Mouse (Mus musculus): ENCODE measurements at regions not wholly inside any gene's neighbourhood (a gene's known extent, or its start where the extent isn't known, plus 50 kb on each side); places are given as distances from the start of the nearest gene placed in this dataset.

DNA sequence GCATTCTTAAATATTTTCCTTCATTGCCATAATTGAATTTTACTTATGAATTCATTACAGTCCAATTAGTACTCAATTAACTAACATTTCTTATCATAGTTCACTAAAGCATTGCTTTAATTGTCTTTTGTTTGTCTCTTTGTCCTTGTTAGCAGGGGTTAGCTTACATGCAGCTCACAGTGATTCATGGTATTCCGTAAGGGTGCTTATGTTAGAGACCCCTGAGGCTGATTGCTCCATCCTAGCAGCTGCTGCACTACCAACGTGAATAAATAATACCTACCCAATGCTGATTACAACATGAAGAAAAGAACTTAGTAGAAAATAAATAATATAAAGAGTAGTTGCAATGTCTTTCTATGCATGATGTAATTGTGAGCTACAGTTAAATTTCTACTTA is 791.4 kb downstream of the Epha7 start:
- Histone ChIP-seq H3K4me2 (replicated peaks) (no peak overlapping the region), H3K27ac (no peak overlapping the region), H3K9me3 (replicated peaks) (no peaks in the 10 kb centered on the region), H3K27me3 (no peaks in the 10 kb centered on the region), H3K4me1 (no peaks in the 10 kb centered on the region), H3K4me3 (no peak overlapping the region), H3K9ac (no peak overlapping the region), H3K36me3 (no peaks in the 10 kb centered on the region)
- no peak; the same call in 1 of the 2 replicates for ATAC-seq (ENCODE audit: low FRiP score)
- WGBS: 53% methylated on average over 2 of the region's 2 CpGs

DNA sequence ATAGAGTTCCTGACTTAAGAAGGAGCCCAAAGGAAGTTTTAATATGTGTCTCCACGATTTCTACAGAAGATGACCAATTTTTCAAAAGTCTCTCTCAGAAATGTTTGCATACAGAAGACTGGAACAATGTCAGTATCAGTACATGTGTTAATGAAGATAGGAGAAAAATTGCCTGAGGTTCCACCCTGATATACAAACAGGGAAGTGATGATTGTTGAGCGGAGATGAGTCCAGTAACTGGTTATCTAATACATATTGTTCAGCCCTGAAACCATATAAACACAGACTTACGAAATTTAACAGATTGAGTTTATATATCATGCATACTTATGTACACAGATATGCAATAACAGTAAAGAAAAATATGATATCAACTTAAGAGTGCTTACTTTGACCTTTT is 805.0 kb downstream of the Epha7 start:
- no peaks in the 10 kb centered on the region for H3K9me3 ChIP-seq (replicated peaks)
- WGBS: 87% methylated on average over 3 of the region's 3 CpGs
- H3K27ac ChIP-seq: no peak overlapping the region

DNA sequence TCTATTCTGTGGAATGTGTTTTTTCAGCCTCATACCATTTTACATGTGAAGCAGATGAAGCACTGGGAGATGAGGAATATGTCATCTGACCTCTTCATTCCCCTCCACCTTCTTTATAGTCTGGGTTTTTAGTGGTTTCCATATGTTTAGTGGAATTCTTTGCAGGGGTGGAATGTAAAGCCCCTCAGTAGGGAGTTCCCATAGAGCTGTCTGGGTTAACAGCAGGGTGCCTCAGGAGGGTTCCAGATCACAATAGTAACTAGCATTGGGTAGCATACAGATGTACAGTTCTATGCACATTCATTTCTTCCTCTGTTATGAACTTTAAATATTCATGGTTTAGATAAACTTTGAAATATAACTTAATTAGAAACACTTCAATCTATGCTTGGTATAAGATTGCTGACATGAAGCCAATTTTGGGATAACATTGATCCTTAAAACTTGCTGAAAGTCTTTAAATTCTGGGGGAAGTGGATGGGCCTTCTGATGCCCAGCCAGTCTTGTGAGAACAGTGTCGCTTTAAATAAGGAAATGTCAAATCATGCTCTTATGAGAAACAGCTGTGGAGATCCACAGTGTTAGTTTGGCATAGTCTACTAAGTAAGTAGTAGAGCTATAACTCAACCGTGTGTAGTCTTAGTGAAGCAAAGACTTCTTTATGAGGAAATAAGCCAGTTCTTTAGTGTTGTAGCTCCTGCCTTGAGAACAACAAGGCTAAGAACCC is 832.1 kb downstream of the Epha7 start:
- Histone ChIP-seq H3K27ac (no peak overlapping the region), H3K36me3 (no peaks in the 10 kb centered on the region), H3K4me3 (no peak overlapping the region), H3K9ac (no peak overlapping the region), H3K27me3 (no peaks in the 10 kb centered on the region), H3K9me3 (replicated peaks) (no peaks in the 10 kb centered on the region), H3K4me2 (replicated peaks) (no peak overlapping the region), H3K4me1 (no peaks in the 10 kb centered on the region)
- WGBS: 62% methylated on average over 2 of the region's 2 CpGs
- ATAC-seq (ENCODE audit: low FRiP score): no peak

More for the DNA sequence above, 805.0 kb downstream of the Epha7 start:
- Histone ChIP-seq H3K4me2 (replicated peaks) (no peak overlapping the region), H3K9ac (no peak overlapping the region), H3K4me3 (no peak overlapping the region), H3K36me3 (no peaks in the 10 kb centered on the region), H3K27me3 (no peaks in the 10 kb centered on the region), H3K4me1 (no peaks in the 10 kb centered on the region)
- no peak for ATAC-seq (ENCODE audit: low FRiP score)

DNA sequence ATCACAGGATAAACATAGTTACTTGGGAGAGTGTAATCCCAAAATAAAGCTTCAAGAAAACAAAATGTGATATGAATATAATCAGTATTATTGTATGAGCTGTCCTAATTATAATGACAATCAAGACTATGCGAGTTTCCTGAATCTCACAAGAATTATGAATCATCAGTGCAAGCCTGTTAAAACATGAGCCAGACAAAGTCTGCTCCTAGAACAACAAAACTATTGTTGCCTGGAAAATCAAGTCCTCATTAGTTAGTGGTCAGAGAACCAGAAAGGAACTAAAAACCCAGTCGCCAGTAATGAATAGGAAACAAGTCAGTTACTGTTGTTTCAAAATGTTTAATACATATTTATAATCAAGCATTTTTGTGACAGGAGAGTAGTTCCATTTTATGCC is 841.0 kb downstream of the Epha7 start:
- Histone ChIP-seq H3K27ac (no peak overlapping the region), H3K36me3 (no peaks in the 10 kb centered on the region), H3K9ac (no peak overlapping the region), H3K9me3 (replicated peaks) (no peaks in the 10 kb centered on the region), H3K4me3 (no peak overlapping the region), H3K27me3 (no peaks in the 10 kb centered on the region), H3K4me2 (replicated peaks) (no peak overlapping the region), H3K4me1 (no peaks in the 10 kb centered on the region)
- 62% methylated on average over 2 of the region's 2 CpGs for WGBS
- no peak for ATAC-seq (ENCODE audit: low FRiP score)

DNA sequence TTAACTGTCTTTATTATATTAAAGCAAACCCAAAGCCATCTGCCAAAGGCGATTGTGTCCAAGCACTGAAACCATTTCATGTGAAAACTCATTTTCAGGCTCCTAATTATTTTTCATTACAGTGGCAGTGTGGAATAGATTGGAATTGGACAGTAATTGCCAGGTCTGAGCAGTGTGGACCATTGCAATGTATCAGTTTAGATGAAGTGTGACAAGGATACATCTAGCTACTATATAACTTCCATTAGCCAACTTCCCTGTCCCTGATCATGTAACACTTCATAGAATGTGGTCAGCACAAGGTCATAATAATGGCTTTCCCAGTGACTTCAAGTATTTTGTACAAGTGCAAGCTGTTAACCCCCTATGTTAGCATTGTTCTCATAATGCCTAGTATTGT is 842.7 kb downstream of the Epha7 start:
- no peaks in the 10 kb centered on the region for H3K9me3 ChIP-seq (replicated peaks)
- H3K4me1 ChIP-seq: no peaks in the 10 kb centered on the region
- ATAC-seq (ENCODE audit: low FRiP score): 0 out of 2 replicates have a peak, but pooled peaks have one; percentile 32

DNA sequence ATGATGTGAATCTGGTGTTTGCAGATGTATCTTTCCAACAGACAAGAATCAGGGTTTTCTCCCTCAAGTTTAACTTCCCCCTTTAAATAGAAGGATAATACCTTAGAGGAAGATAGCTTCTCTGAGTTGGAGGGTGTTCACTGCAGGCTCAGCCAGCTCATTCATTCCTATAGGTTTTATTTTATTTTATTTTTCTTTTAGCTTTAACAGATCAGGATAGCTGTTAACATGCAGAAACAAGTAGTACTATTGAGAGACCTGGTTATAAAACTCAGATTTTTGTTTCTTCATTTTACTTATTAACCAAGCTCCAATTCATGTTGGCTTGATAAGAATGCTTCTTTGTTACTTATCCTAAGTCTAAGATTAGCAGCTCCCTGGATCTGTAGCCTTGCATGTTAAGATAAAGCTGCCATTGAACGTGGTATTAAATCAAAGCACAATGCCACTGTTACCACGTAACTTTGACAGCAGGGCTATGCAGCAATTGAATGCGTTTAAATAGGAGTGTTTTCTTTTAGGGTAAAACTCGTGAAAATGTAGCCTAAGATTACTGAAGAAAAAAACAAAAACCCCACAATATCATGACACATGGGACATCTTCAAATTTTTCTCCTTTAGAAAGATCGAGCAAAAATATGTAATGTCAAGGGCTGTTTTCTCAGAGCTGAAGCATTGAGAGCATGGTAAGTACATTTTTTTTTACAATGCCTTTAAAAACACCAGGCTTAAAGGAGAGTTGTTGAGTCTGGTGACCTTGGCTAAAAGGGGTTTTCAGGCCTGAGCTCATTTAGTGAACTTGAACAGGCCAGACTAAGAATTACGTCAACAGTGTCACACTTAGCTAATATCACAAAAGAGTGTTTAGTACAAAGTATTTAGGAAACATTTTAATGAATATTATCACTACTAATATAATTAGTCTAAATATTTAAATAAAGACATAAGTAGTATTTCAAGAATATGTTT is 848.5 kb downstream of the Epha7 start:
- H3K27ac ChIP-seq: no peak overlapping the region
- H3K4me1 ChIP-seq: no peaks in the 10 kb centered on the region
- WGBS: 56% methylated on average over 6 of the region's 6 CpGs
- no peak overlapping the region for H3K4me2 ChIP-seq (replicated peaks)
- no peaks in the 10 kb centered on the region for H3K36me3 ChIP-seq
- H3K9ac ChIP-seq: no peak overlapping the region
- H3K4me3 ChIP-seq: no peak overlapping the region
- no peaks in the 10 kb centered on the region for H3K9me3 ChIP-seq (replicated peaks)
- H3K27me3 ChIP-seq: no peaks in the 10 kb centered on the region
- no peak for ATAC-seq (ENCODE audit: low FRiP score)

More for the DNA sequence above, 842.7 kb downstream of the Epha7 start:
- Histone ChIP-seq H3K9ac (no peak overlapping the region), H3K4me2 (replicated peaks) (no peak overlapping the region), H3K27ac (no peak overlapping the region), H3K36me3 (no peaks in the 10 kb centered on the region), H3K27me3 (no peaks in the 10 kb centered on the region), H3K4me3 (no peak overlapping the region)
- WGBS: 90% methylated on average over 1 of the region's 1 CpGs

DNA sequence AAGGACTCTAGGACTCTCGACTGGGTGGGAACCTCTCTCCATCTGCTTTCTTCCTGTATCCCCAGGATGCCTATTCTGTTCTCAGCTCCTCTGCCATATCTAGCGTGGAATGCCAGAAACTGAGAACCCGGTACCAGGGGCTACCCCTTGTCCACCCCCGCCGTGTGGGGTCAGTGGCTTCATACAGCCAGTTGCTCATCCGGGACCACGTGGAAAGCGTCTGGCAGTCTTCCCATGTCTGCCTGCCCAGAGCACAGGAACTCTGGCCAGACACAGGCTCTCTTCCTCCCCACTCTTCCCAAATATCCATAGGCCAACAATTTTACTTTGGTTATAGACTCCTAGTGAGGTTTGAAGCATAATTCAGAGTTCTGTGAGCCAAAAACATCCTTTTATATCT is 852.6 kb downstream of the Epha7 start:
- WGBS: 80% methylated on average over 8 of the region's 8 CpGs
- ATAC-seq (ENCODE audit: low FRiP score): no peak
- no peaks in the 10 kb centered on the region for H3K27me3 ChIP-seq
- no peaks in the 10 kb centered on the region for H3K36me3 ChIP-seq
- no peak overlapping the region for H3K9ac ChIP-seq
- no peaks in the 10 kb centered on the region for H3K4me1 ChIP-seq
- H3K4me2 ChIP-seq (replicated peaks): no peak overlapping the region
- no peaks in the 10 kb centered on the region for H3K9me3 ChIP-seq (replicated peaks)
- no peak overlapping the region for H3K27ac ChIP-seq
- H3K4me3 ChIP-seq: no peak overlapping the region

DNA sequence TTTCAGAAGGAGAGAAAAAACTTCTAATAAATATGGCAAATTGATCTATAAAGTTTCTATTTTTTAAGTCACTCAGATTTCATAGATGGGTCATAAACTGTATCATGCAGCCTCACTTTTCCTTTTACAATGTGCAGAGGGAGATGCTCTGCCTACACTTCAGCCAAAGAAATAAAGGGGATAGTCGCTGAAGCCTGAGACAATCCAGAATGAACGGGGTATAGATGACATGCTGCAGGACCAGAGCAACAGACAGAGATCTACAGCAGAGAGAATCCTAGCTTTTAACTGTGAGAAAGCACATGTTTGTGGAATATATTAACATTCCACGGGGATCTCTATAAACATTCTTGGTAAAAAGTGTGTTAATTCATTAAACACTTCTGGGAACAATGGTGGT is 881.2 kb downstream of the Epha7 start:
- ATAC-seq (ENCODE audit: low FRiP score): no peak
- Histone ChIP-seq H3K4me2 (replicated peaks) (no peak overlapping the region), H3K36me3 (no peaks in the 10 kb centered on the region), H3K4me1 (no peaks in the 10 kb centered on the region), H3K9ac (no peak overlapping the region), H3K9me3 (replicated peaks) (no peaks in the 10 kb centered on the region), H3K27ac (no peak overlapping the region), H3K4me3 (no peak overlapping the region), H3K27me3 (no peaks in the 10 kb centered on the region)
- 76% methylated on average over 3 of the region's 3 CpGs for WGBS

DNA sequence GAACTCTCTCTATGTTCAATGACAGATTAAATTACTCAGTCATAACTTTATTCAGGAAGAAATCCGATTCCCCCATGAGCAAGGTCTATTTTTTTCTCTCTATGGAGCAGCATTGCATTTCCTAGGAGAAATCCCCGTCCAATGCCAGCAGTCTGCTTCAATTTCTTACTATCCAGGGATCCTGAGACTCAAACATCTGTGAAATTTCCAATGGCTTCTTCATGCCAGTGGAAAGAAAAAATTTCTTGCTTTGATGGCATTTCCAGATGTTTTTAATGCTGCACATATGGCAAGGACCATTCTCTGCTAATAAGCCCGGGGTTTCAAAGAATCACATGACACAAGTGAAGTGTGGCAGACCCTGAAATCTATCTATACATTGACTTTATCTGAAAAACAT is 919.6 kb downstream of the Epha7 start:
- no peaks in the 10 kb centered on the region for H3K4me1 ChIP-seq
- no peaks in the 10 kb centered on the region for H3K36me3 ChIP-seq
- no peak for ATAC-seq (ENCODE audit: low FRiP score)
- H3K4me2 ChIP-seq (replicated peaks): no peak overlapping the region
- H3K9ac ChIP-seq: no peak overlapping the region
- WGBS: 57% methylated on average over 3 of the region's 3 CpGs
- H3K9me3 ChIP-seq (replicated peaks): no peaks in the 10 kb centered on the region
- H3K27ac ChIP-seq: no peak overlapping the region
- H3K27me3 ChIP-seq: no peaks in the 10 kb centered on the region
- H3K4me3 ChIP-seq: no peak overlapping the region

DNA sequence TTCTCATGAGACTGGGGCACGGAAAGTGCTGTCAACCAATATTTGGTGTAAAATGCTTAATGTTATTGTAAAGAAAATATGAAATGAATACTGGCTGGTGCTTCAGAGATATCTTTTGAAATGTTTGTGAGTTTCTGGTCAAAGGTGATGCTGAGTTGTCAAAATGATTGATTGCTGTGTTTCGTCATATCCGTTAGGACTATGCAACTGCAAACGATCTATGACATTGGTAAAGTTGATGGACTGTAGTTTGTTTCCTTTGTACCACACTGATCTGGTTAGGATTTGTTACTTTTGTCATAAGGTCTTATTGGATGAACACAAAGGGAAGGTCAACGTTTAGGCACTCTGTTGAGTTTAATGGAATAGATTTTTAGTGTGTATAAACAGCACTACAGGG is 929.1 kb downstream of the Epha7 start:
- no peak overlapping the region for H3K4me3 ChIP-seq
- WGBS: 63% methylated on average over 5 of the region's 5 CpGs

DNA sequence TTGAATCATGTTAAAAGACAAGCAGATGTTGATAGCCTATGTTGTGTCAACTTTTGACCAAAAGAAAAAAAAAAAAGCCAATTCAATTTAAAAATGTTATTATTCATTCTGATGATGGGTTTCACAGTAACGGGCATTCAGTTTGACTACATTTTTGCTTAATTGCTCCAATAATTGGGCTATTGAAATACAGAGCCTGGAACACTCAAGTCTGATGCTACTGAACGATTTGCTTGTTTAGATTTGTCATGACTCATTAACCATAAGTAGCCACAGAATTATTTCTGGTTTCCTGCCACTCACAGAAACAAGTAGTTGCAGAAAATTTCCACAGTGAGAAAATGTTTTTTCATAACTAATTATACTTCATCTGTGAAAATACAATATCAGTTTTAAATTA is 929.8 kb downstream of the Epha7 start:
- H3K9me3 ChIP-seq (replicated peaks): no peaks in the 10 kb centered on the region
- WGBS: 47% methylated on average over 2 of the region's 2 CpGs
- H3K9ac ChIP-seq: no peak overlapping the region
- H3K4me1 ChIP-seq: no peaks in the 10 kb centered on the region
- no peak for ATAC-seq (ENCODE audit: low FRiP score)
- no peak overlapping the region for H3K27ac ChIP-seq
- H3K36me3 ChIP-seq: no peaks in the 10 kb centered on the region
- no peaks in the 10 kb centered on the region for H3K27me3 ChIP-seq
- no peak overlapping the region for H3K4me2 ChIP-seq (replicated peaks)
- H3K4me3 ChIP-seq: no peak overlapping the region

More for the DNA sequence above, 929.1 kb downstream of the Epha7 start:
- Histone ChIP-seq H3K27ac (no peak overlapping the region), H3K36me3 (no peaks in the 10 kb centered on the region), H3K9ac (no peak overlapping the region), H3K9me3 (replicated peaks) (no peaks in the 10 kb centered on the region), H3K27me3 (no peaks in the 10 kb centered on the region), H3K4me1 (no peaks in the 10 kb centered on the region), H3K4me2 (replicated peaks) (no peak overlapping the region)
- no peak for ATAC-seq (ENCODE audit: low FRiP score)

Data from hindbrain, embryonic 12.5 days (tissue).